Mouse (Mus musculus): ENCODE results near the gene Gpr152. TPM values are rescaled to one million over a fixed set of nuclear protein-coding genes. Genes with fewer than 3 reads are reported as not detected.

Gpr152 gene
- polyA plus RNA-seq, 1 experiment, result not detected

DNA sequence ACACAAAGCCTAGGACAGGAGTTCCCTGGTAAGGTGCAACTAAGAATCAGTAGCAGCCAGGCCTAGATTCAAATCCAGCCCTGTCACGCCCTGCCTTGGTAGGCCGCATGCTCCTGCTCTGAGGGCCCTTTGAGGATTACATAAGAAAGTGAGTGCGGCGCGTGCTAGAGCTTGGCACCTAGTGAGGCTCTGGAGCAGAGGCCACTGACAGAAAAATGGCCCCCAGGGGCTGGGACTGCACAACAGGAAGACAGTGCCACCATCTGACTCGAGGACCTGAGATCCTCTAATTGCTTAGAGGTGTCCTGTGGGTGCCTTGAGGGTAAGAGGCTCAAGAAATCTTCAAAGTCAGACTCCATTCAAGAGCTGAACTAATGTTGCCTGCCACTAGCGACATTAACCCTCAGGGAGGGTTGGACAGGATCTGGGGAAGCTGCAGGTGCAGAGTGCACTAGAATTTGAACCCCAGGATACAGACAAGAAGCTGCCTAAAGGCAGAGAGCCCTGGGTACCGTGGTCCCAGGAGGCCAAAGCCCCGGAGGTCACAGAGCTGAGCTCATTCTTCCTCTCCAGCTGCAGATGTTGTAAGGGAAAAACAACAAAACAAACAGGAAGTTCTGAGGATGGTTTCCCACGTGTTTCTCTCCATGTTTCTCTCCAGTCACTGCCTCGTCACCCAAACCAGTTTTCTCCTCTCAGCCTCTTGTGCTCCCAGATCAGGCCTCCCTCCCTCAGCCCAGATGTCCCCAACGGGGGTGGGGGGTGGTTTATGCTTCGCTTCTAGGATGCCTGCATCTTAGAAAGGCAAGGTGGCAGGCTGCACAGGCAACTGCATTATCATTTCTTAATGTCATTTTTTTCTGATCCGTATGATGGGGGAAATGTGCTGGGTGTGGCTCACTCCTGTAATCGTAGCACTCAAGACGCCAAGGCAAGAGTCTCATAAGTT lies 5.2 kb downstream of the Gpr152 start:
- no peak overlapping the region for H3K9ac ChIP-seq (ENCODE audit: low read depth, poor library complexity, severe bottlenecking)
- H3K36me3 ChIP-seq (ENCODE audit: control insufficient read depth, insufficient read depth, low read length, poor library complexity, severe bottlenecking), result no peaks in the 10 kb centered on the region
- TF ChIP-seq CTCF (IDR thresholded peaks at IDR 0.05; ENCODE audit: low read depth, low read length) (no peak), EP300 (IDR thresholded peaks at IDR 0.05; ENCODE audit: insufficient read depth, low read depth, low read length) (no peak), POLR2A (IDR thresholded peaks at IDR 0.05; ENCODE audit: insufficient read depth, low read length) (no peak)
- no peaks in the 10 kb centered on the region for H3K9me3 ChIP-seq (replicated peaks; ENCODE audit: control insufficient read depth, insufficient read depth, low read length, poor library complexity, severe bottlenecking)
- peaks cover 2% of the 10 kb centered on the region for H3K4me1 ChIP-seq (ENCODE audit: control insufficient read depth, insufficient read depth, low read length)
- H3K27ac ChIP-seq (ENCODE audit: insufficient read depth, low read length), result no peak overlapping the region
- no peak overlapping the region for H3K4me3 ChIP-seq (ENCODE audit: low read depth, low read length)
- H3K27me3 ChIP-seq (ENCODE audit: control insufficient read depth, insufficient read depth, low read length, poor library complexity, severe bottlenecking), result no peaks in the 10 kb centered on the region

DNA sequence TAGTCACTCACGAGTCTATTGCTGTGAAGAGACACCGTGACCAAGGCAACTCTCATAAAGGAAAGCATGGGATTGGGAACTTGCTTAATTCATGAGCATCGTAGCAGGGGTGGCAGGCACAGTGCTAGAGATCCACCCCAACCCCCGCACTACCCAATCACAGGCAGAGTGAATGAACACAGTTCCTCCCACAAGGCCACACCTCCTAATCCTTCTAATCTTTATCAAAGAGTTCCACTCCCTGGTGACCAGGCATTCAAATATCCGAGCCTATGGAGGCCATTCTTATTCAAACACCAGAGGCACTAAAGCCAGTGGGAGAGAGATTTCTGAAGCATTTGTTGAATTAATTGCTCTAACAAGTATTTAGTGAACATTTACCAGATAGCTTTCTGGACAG lies 6.3 kb downstream of the Gpr152 start:
- H3K9me3 ChIP-seq (replicated peaks; ENCODE audit: control insufficient read depth, insufficient read depth, low read length, poor library complexity, severe bottlenecking), result no peaks in the 10 kb centered on the region
- H3K4me1 ChIP-seq (ENCODE audit: control insufficient read depth, insufficient read depth, low read length), result peaks cover 2% of the 10 kb centered on the region
- H3K36me3 ChIP-seq (ENCODE audit: control insufficient read depth, insufficient read depth, low read length, poor library complexity, severe bottlenecking), result 0 out of 2 replicates have a peak, but pooled peaks cover 2% of the 10 kb centered on the region
- no peak overlapping the region for H3K27ac ChIP-seq (ENCODE audit: insufficient read depth, low read length)
- no peak overlapping the region for H3K4me3 ChIP-seq (ENCODE audit: low read depth, low read length)
- TF ChIP-seq CTCF (IDR thresholded peaks at IDR 0.05; ENCODE audit: low read depth, low read length) (no peak), EP300 (IDR thresholded peaks at IDR 0.05; ENCODE audit: insufficient read depth, low read depth, low read length) (no peak)
- H3K9ac ChIP-seq (ENCODE audit: low read depth, poor library complexity, severe bottlenecking), result no peak overlapping the region
- no peaks in the 10 kb centered on the region for H3K27me3 ChIP-seq (ENCODE audit: control insufficient read depth, insufficient read depth, low read length, poor library complexity, severe bottlenecking)

DNA sequence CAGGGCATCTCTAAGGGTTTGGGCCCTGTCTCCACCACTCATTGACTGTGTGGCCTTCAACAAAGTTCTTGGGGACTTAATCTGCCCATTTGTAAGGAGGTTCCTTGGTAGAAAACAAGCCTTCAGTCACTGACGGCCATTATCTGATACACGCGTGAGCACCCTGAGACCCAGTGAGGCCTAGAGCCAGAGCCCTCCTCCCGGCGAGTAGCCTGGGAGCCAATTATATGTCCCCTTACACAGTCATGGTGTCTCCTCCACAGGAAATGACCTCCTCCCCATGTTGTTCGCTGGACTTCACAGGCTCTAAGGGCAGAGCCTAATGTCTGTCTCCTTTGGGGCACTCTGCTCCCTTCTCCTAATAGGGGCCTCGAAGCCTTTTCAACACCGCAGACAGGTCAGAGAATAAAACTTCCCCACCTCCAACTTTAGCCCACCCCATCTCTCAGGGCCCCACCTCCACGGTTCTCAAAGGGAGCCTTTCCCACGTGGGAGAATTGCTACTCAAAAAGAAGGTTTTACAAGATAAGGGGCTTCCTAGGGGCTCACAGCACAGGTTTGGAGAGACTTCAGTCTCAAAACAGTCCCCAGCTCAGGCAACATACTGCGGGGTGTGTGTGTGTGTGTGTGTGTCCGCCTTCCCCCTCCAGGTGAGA lies 6.9 kb downstream of the Gpr152 start:
- Histone ChIP-seq H3K9me3 (replicated peaks; ENCODE audit: control insufficient read depth, insufficient read depth, low read length, poor library complexity, severe bottlenecking) (no peaks in the 10 kb centered on the region), H3K27me3 (ENCODE audit: control insufficient read depth, insufficient read depth, low read length, poor library complexity, severe bottlenecking) (no peaks in the 10 kb centered on the region), H3K9ac (ENCODE audit: low read depth, poor library complexity, severe bottlenecking) (no peak overlapping the region), H3K36me3 (ENCODE audit: control insufficient read depth, insufficient read depth, low read length, poor library complexity, severe bottlenecking) (0 out of 2 replicates have a peak, but pooled peaks cover 2% of the 10 kb centered on the region), H3K27ac (ENCODE audit: insufficient read depth, low read length) (no peak overlapping the region), H3K4me1 (ENCODE audit: control insufficient read depth, insufficient read depth, low read length) (peaks cover 2% of the 10 kb centered on the region), H3K4me3 (ENCODE audit: low read depth, low read length) (no peak overlapping the region)
- TF ChIP-seq EP300 (IDR thresholded peaks at IDR 0.05; ENCODE audit: insufficient read depth, low read depth, low read length) (no peak), CTCF (IDR thresholded peaks at IDR 0.05; ENCODE audit: low read depth, low read length) (no peak), POLR2A (IDR thresholded peaks at IDR 0.05; ENCODE audit: insufficient read depth, low read length) (no peak)

- TF ChIP-seq EP300 (IDR thresholded peaks at IDR 0.05; ENCODE audit: insufficient read depth, low read depth, low read length), result no peak
- TF ChIP-seq POLR2A (IDR thresholded peaks at IDR 0.05; ENCODE audit: insufficient read depth, low read length), result no peak
- TF ChIP-seq CTCF (IDR thresholded peaks at IDR 0.05; ENCODE audit: low read depth, low read length), result no peak
- peaks cover 2% of the 10 kb centered on the region for H3K4me1 ChIP-seq (ENCODE audit: control insufficient read depth, insufficient read depth, low read length)
- no peak overlapping the region for H3K27ac ChIP-seq (ENCODE audit: insufficient read depth, low read length)
- 0 out of 2 replicates have a peak, but pooled peaks cover 2% of the 10 kb centered on the region for H3K36me3 ChIP-seq (ENCODE audit: control insufficient read depth, insufficient read depth, low read length, poor library complexity, severe bottlenecking)
- no peaks in the 10 kb centered on the region for H3K27me3 ChIP-seq (ENCODE audit: control insufficient read depth, insufficient read depth, low read length, poor library complexity, severe bottlenecking)
- no peak overlapping the region for H3K4me3 ChIP-seq (ENCODE audit: low read depth, low read length)
- H3K9me3 ChIP-seq (replicated peaks; ENCODE audit: control insufficient read depth, insufficient read depth, low read length, poor library complexity, severe bottlenecking), result no peaks in the 10 kb centered on the region
- no peak overlapping the region for H3K9ac ChIP-seq (ENCODE audit: low read depth, poor library complexity, severe bottlenecking)
These were observed 7.4 kb downstream of the Gpr152 start for GRCm38 (mm10) chr19:4147022-4147405.

- no peaks in the 10 kb centered on the region for H3K9me3 ChIP-seq (replicated peaks; ENCODE audit: control insufficient read depth, insufficient read depth, low read length, poor library complexity, severe bottlenecking)
- H3K36me3 ChIP-seq (ENCODE audit: control insufficient read depth, insufficient read depth, low read length, poor library complexity, severe bottlenecking), result 0 out of 2 replicates have a peak, but pooled peaks cover 2% of the 10 kb centered on the region
- H3K9ac ChIP-seq (ENCODE audit: low read depth, poor library complexity, severe bottlenecking), result no peak overlapping the region
- H3K27me3 ChIP-seq (ENCODE audit: control insufficient read depth, insufficient read depth, low read length, poor library complexity, severe bottlenecking), result no peaks in the 10 kb centered on the region
- no peak overlapping the region for H3K4me3 ChIP-seq (ENCODE audit: low read depth, low read length)
- H3K4me1 ChIP-seq (ENCODE audit: control insufficient read depth, insufficient read depth, low read length), result peaks cover 2% of the 10 kb centered on the region
- TF ChIP-seq CTCF (IDR thresholded peaks at IDR 0.05; ENCODE audit: low read depth, low read length), result no peak
- TF ChIP-seq EP300 (IDR thresholded peaks at IDR 0.05; ENCODE audit: insufficient read depth, low read depth, low read length), result no peak
- no peak overlapping the region for H3K27ac ChIP-seq (ENCODE audit: insufficient read depth, low read length)
These were observed 8.3 kb downstream of the Gpr152 start for GRCm38 (mm10) chr19:4147782-4148490.

Data from ES-Bruce4 (cell line).